Mouse (Mus musculus) limb, embryonic 12.5 days (tissue): ENCODE measurements around the gene Tcte1. TPM values are rescaled to one million over a fixed set of nuclear protein-coding genes. Genes with fewer than 3 reads are reported as not detected.

ENCODE experiments used
- ATAC-seq: fragments of 200-750 bp; cut with Nextera tagmentation; 2 replicates; pipeline ENCODE4 v1.8.0; 2017; ENCODE audit warnings: low read depth, moderate TSS enrichment; ENCODE audit not compliant: insufficient number of reproducible peaks, insufficient read depth, low FRiP score, low TSS enrichment
- H3K27ac ChIP-seq: fragments of 300-500 bp; sonication (generic); 2 replicates; pipeline ENCODE4 v1.5.1; 2016; ENCODE audit warnings: mild to moderate bottlenecking, moderate library complexity
- H3K27me3 ChIP-seq: fragments of 300-500 bp; sonication (generic); 2 replicates; pipeline ENCODE4 v1.6.1; 2016; ENCODE audit warnings: mild to moderate bottlenecking, moderate library complexity
- H3K36me3 ChIP-seq: fragments of 300-500 bp; sonication (generic); 2 replicates; pipeline ENCODE4 v1.6.1; 2016; ENCODE audit warnings: mild to moderate bottlenecking, moderate library complexity
- H3K4me1 ChIP-seq: fragments of 300-500 bp; sonication (generic); replicated peaks from 2 replicates; pipeline ENCODE4 v1.6.1; 2016
- H3K4me2 ChIP-seq: fragments of 300-500 bp; sonication (generic); 2 replicates; pipeline ENCODE4 v1.6.1; 2016; ENCODE audit warnings: mild to moderate bottlenecking, moderate library complexity
- H3K4me3 ChIP-seq: fragments of 300-500 bp; sonication (generic); replicated peaks from 2 replicates; pipeline ENCODE4 v1.5.1; 2016; ENCODE audit warnings: mild to moderate bottlenecking
- H3K9ac ChIP-seq: fragments of 300-500 bp; sonication (generic); replicated peaks from 2 replicates; pipeline ENCODE4 v1.6.1; 2016; ENCODE audit warnings: mild to moderate bottlenecking, moderate library complexity
- H3K9me3 ChIP-seq: fragments of 300-500 bp; sonication (generic); 2 replicates; pipeline ENCODE4 v1.6.1; 2016; ENCODE audit warnings: mild to moderate bottlenecking, moderate library complexity
- WGBS: fragments of 180-500 bp; shearing (Covaris S2); methylation state at CpG from one replicate; pipeline ENCODE4 v1.1.7; 2016; 5-methylcytosine and 5-hydroxymethylcytosine counted together
- polyA plus RNA-seq: library from polyadenylated mRNA; unstranded; fragments of >200 nt; fragmentation: Nextera tagmentation; extraction: Ambion mirVana; gene quantifications from 2 replicates; pipeline ENCODE4 v1.2.1, GENCODE M21; 2016

The Tcte1 gene
- polyA plus RNA-seq, 1 experiment from 2014 or later = 1.3 TPM

GRCm38 (mm10) chr17:45589236-45589635 lies 66.0 kb downstream of the Tcte1 start:
- H3K27me3 ChIP-seq = peaks cover 21% of the 10 kb centered on the region
- no peak overlapping the region for H3K4me2 ChIP-seq
- H3K36me3 ChIP-seq = peaks cover 17% of the 10 kb centered on the region
- H3K4me1 ChIP-seq = peaks cover 51% of the 10 kb centered on the region
- peaks cover 9% of the 10 kb centered on the region; the same call in 1 of the 2 replicates for H3K9me3 ChIP-seq
- H3K9ac ChIP-seq = no peak overlapping the region
- H3K27ac ChIP-seq = no peak overlapping the region
- WGBS = over 99% methylated on average over 7 of the region's 7 CpGs
- no peak overlapping the region for H3K4me3 ChIP-seq
- no peak for ATAC-seq

GRCm38 (mm10) chr17:45589844-45590243 lies 66.6 kb downstream of the Tcte1 start:
- WGBS = 93% methylated on average over 8 of the region's 8 CpGs
- Histone ChIP-seq H3K27ac (no peak overlapping the region), H3K4me2 (no peak overlapping the region), H3K36me3 (peaks cover 17% of the 10 kb centered on the region), H3K4me3 (no peak overlapping the region), H3K27me3 (peaks cover 27% of the 10 kb centered on the region), H3K9ac (no peak overlapping the region), H3K9me3 (peaks cover 9% of the 10 kb centered on the region; the same call in 1 of the 2 replicates), H3K4me1 (peaks cover 51% of the 10 kb centered on the region)
- ATAC-seq = no peak

GRCm38 (mm10) chr17:45590410-45590809 lies 67.2 kb downstream of the Tcte1 start:
- no peak overlapping the region for H3K9ac ChIP-seq
- WGBS = 58% methylated on average over 6 of the region's 6 CpGs
- H3K4me2 ChIP-seq = no peak overlapping the region
- no peak for ATAC-seq
- no peak overlapping the region for H3K4me3 ChIP-seq
- H3K27ac ChIP-seq = no peak overlapping the region
- H3K4me1 ChIP-seq = peaks cover 50% of the 10 kb centered on the region
- H3K9me3 ChIP-seq = peaks cover 9% of the 10 kb centered on the region; the same call in 1 of the 2 replicates
- H3K27me3 ChIP-seq = peaks cover 33% of the 10 kb centered on the region
- peaks cover 17% of the 10 kb centered on the region for H3K36me3 ChIP-seq

- peaks cover 41% of the 10 kb centered on the region for H3K27me3 ChIP-seq
- ATAC-seq = no peak
- peak overlapping the region; percentile 50 for H3K9ac ChIP-seq
- peaks cover 9% of the 10 kb centered on the region; the same call in 1 of the 2 replicates for H3K36me3 ChIP-seq
- H3K4me1 ChIP-seq = peaks cover 61% of the 10 kb centered on the region
- 47% methylated on average over 16 of the region's 16 CpGs for WGBS
- peaks cover 5% of the 10 kb centered on the region; the same call in 1 of the 2 replicates for H3K9me3 ChIP-seq
- H3K27ac ChIP-seq = no peak overlapping the region
- peak overlapping the region; percentile 23; the same call in 1 of the 2 replicates for H3K4me2 ChIP-seq
- H3K4me3 ChIP-seq = no peak overlapping the region
Observed at GRCm38 (mm10) chr17:45591701-45592605, 68.7 kb downstream of the Tcte1 start.

Other genes starting within 250 kb of the Tcte1 start
- 79.2 and 79.8 TPM in 2 replicates for gene Cdc5l, start 89.7 kb upstream of the Tcte1 start, polyA plus RNA-seq
- gene Spats1, start 48.0 kb upstream of the Tcte1 start, polyA plus RNA-seq = 0.83 and 1.1 TPM in 2 replicates
- 25.0 and 27.7 TPM in 2 replicates for gene Aars2, start 16.6 kb upstream of the Tcte1 start, polyA plus RNA-seq
- 7.7 and 9.7 TPM in 2 replicates for gene Tmem151b, start 26.2 kb downstream of the Tcte1 start, polyA plus RNA-seq
- 6.5 and 6.6 TPM in 2 replicates for gene Nfkbie, start 32.3 kb downstream of the Tcte1 start, polyA plus RNA-seq
- 96.9 and 106 TPM in 2 replicates for gene Slc35b2, start 40.4 kb downstream of the Tcte1 start, polyA plus RNA-seq
- 1,474 and 1,563 TPM in 2 replicates for gene Hsp90ab1, start 49.8 kb downstream of the Tcte1 start, polyA plus RNA-seq
- gene Slc29a1, start 76.2 kb downstream of the Tcte1 start, polyA plus RNA-seq = 55.4 and 58.7 TPM in 2 replicates
- 15.8 and 16.4 TPM in 2 replicates for gene Mymx, start 78.7 kb downstream of the Tcte1 start, polyA plus RNA-seq
- gene Capn11, start 135.9 kb downstream of the Tcte1 start, polyA plus RNA-seq = 0.65 and 0.83 TPM in 2 replicates
- gene Mrpl14, start 162.9 kb downstream of the Tcte1 start, polyA plus RNA-seq = 143 and 153 TPM in 2 replicates
- 34.1 and 35.8 TPM in 2 replicates for gene Tmem63b, start 163.5 kb downstream of the Tcte1 start, polyA plus RNA-seq
- not detected in 2 replicates for gene 1600014C23Rik, start 210.4 kb downstream of the Tcte1 start, polyA plus RNA-seq